8 mouse cellular contexts compared by ENCODE assay signal in genomic region chr11:88716061-88716994, GRCm38 (mm10). TPM values are rescaled to one million over a fixed set of nuclear protein-coding genes. Genes with fewer than 3 reads are reported as not detected.
DNase-seq lines count a peak whose midpoint lies in the region; ATAC-seq and TF ChIP-seq lines count a peak whose summit lies in the region.

No protein-coding gene starts in this region.

- no peak for TF ChIP-seq CTCF in cerebellum, adult 2 months (IDR thresholded peaks at IDR 0.05; ENCODE audit: borderline replicate concordance, insufficient read depth, low read depth, low read length)

- peak; percentile 44 to 52 for DNase-seq in cerebellum, adult 2 months
- DNase-seq in cerebellum, postnatal 36 days = no peak
- DNase-seq in R1 (ENCODE audit: low read depth, low spot score) = peak; percentile 88
- DNase-seq in forebrain, embryonic 10.5 days (ENCODE audit: extremely low spot score, low spot score) = peak; percentile 59
- no peak for DNase-seq in liver, embryonic 11.5 days (ENCODE audit: low spot score)
- DNase-seq in neural tube, embryonic 10.5 days (ENCODE audit: extremely low spot score, low spot score) = peak; percentile 61
- DNase-seq in thymus, postnatal 25 days = peak; percentile 56

- H3K27me3 ChIP-seq in cerebellum, adult 2 months (ENCODE audit: control insufficient read depth, insufficient read depth, low read length) = no peaks in the 10 kb centered on the region
- H3K27me3 ChIP-seq in forebrain, embryonic 10.5 days (ENCODE audit: poor library complexity, severe bottlenecking) = peaks cover 8% of the 10 kb centered on the region; the same call in 1 of the 2 replicates
- no peaks in the 10 kb centered on the region for H3K27me3 ChIP-seq in intestine, embryonic 15.5 days (replicated peaks)
- no peaks in the 10 kb centered on the region for H3K27me3 ChIP-seq in liver, embryonic 11.5 days (replicated peaks; ENCODE audit: control insufficient read depth, insufficient read depth, low read length)

- peaks cover 4% of the 10 kb centered on the region for H3K4me1 ChIP-seq in cerebellum, adult 2 months (ENCODE audit: control insufficient read depth, insufficient read depth, low read length)
- H3K4me1 ChIP-seq in forebrain, embryonic 10.5 days = peaks cover 68% of the 10 kb centered on the region
- peaks cover 37% of the 10 kb centered on the region for H3K4me1 ChIP-seq in intestine, embryonic 15.5 days (replicated peaks)
- H3K4me1 ChIP-seq in liver, embryonic 11.5 days (replicated peaks; ENCODE audit: control insufficient read depth, insufficient read depth, low read length) = peaks cover 39% of the 10 kb centered on the region

- peak overlapping the region; percentile 58 for H3K4me3 ChIP-seq in cerebellum, adult 2 months (replicated peaks; ENCODE audit: insufficient read depth, low read depth, low read length)
- H3K4me3 ChIP-seq in forebrain, embryonic 10.5 days = peak overlapping the region; percentile 97
- H3K4me3 ChIP-seq in intestine, embryonic 15.5 days (replicated peaks) = peak overlapping the region; percentile 96
- peak overlapping the region; percentile 98 for H3K4me3 ChIP-seq in liver, embryonic 11.5 days (ENCODE audit: low read depth, low read length)

- no peak for ATAC-seq in intestine, embryonic 15.5 days
- ATAC-seq in liver, embryonic 11.5 days (replicated peaks; ENCODE audit: low FRiP score) = no peak

- peak overlapping the region; percentile 93 for H3K4me2 ChIP-seq in intestine, embryonic 15.5 days (replicated peaks)
- peak overlapping the region; percentile 85 for H3K4me2 ChIP-seq in liver, embryonic 11.5 days

- H3K27ac ChIP-seq in cerebellum, adult 2 months (ENCODE audit: insufficient read depth, low read length) = no peak overlapping the region
- H3K27ac ChIP-seq in forebrain, embryonic 10.5 days = peak overlapping the region; percentile 100
- peak overlapping the region; percentile 59 for H3K27ac ChIP-seq in intestine, embryonic 15.5 days
- H3K27ac ChIP-seq in liver, embryonic 11.5 days (ENCODE audit: low read depth, low read length) = peak overlapping the region; percentile 40

- H3K36me3 ChIP-seq in forebrain, embryonic 10.5 days (replicated peaks) = peaks cover 43% of the 10 kb centered on the region
- H3K36me3 ChIP-seq in intestine, embryonic 15.5 days = 0 out of 2 replicates have a peak, but pooled peaks cover 3% of the 10 kb centered on the region
- peaks cover 10% of the 10 kb centered on the region for H3K36me3 ChIP-seq in liver, embryonic 11.5 days (ENCODE audit: control insufficient read depth, insufficient read depth, low read length)

- H3K9me3 ChIP-seq in forebrain, embryonic 10.5 days = no peaks in the 10 kb centered on the region
- no peaks in the 10 kb centered on the region for H3K9me3 ChIP-seq in intestine, embryonic 15.5 days
- H3K9me3 ChIP-seq in liver, embryonic 11.5 days (ENCODE audit: control insufficient read depth, low read length) = no peaks in the 10 kb centered on the region

- no peak for TF ChIP-seq POLR2A in cerebellum, adult 2 months (IDR thresholded peaks at IDR 0.05; ENCODE audit: borderline replicate concordance, insufficient read depth, low read length)

- WGBS in cerebellum, adult 2 months = 13% methylated on average over 23 of the region's 23 CpGs
- under 1% methylated on average over 23 of the region's 23 CpGs for WGBS in forebrain, embryonic 10.5 days
- under 1% methylated on average over 23 of the region's 23 CpGs for WGBS in intestine, embryonic 15.5 days
- WGBS in liver, embryonic 11.5 days = 2% methylated on average over 23 of the region's 23 CpGs

- H3K9ac ChIP-seq in intestine, embryonic 15.5 days = peak overlapping the region; percentile 97
- peak overlapping the region; percentile 99 for H3K9ac ChIP-seq in liver, embryonic 11.5 days (ENCODE audit: low read depth, low read length)

RNA-seq across cellular contexts. Expression of gene Msi2, which starts 2.0 kb away (rescaled TPM):
- polyA plus RNA-seq in cerebellum, adult 2 months (2012; rRNA removed) = 87.3 and 87.5 TPM in 2 replicates
- polyA plus RNA-seq in forebrain, embryonic 10.5 days (2016; fragmentation: Nextera tagmentation; extraction: Ambion mirVana) = 19.2 and 20.4 TPM in 2 replicates
- 10.9 and 11.1 TPM in 2 replicates for polyA plus RNA-seq in intestine, embryonic 15.5 days (2015; fragmentation: Nextera tagmentation; extraction: Ambion mirVana)
- 7.1 and 8.2 TPM in 2 replicates for polyA plus RNA-seq in liver, embryonic 11.5 days (2014; fragmentation: Nextera tagmentation; extraction: Ambion mirVana)

Comparison
In these comparisons a context has a peak if more than half of its experiments do, and no peak if none do; other contexts are left out.
1. DNase-seq: peak in cerebellum, adult 2 months (2 of 2), R1 (single experiment), forebrain, embryonic 10.5 days (single experiment), neural tube, embryonic 10.5 days (single experiment) and thymus, postnatal 25 days (single experiment); none in cerebellum, postnatal 36 days (0 of 2) and liver, embryonic 11.5 days (single experiment).
2. Peak in every context shown above with its lines, with median percentiles within 50 percentile points of each other: H3K4me3 ChIP-seq.